Mouse (Mus musculus) CH12.LX (cell line): ENCODE results near the gene Pole2. TPM values are rescaled to one million over a fixed set of nuclear protein-coding genes. Genes with fewer than 3 reads are reported as not detected.

Experiments used
- DNase-seq: peaks from one replicate; pipeline ENCODE4 v3.0.0-alpha.2; 2013; ENCODE audit errors: extremely low read depth
- H3K27ac ChIP-seq: 2 replicates; pipeline ENCODE4 v1.5.1; 2012; ENCODE audit warnings: low read depth, mild to moderate bottlenecking, control low read depth, moderate library complexity; ENCODE audit not compliant: insufficient read depth
- H3K27me3 ChIP-seq: replicated peaks from 2 replicates; pipeline ENCODE3; 2012; ENCODE audit warnings: inconsistent platforms
- H3K36me3 ChIP-seq, 2 experiments: replicated peaks in 1 of 2; 2 replicates each; pipeline versions ENCODE3 to v1.6.1; 2012; ENCODE audit warnings: inconsistent platforms in 1 of 2, low read length in 1 of 2, mild to moderate bottlenecking in 1 of 2, mixed read lengths in 1 of 2, moderate library complexity in 1 of 2; ENCODE audit not compliant: control insufficient read depth in 1 of 2, insufficient read depth in 1 of 2
- H3K4me1 ChIP-seq, 2 experiments: 2 replicates each; pipeline ENCODE4 v1.6.1; 2012; ENCODE audit warnings: inconsistent platforms in 1 of 2, moderate library complexity in 1 of 2; ENCODE audit not compliant: insufficient read depth in 2 of 2, control insufficient read depth in 1 of 2
- H3K4me2 ChIP-seq: 2 replicates; pipeline ENCODE4 v1.6.1; 2012; ENCODE audit warnings: low read depth, mild to moderate bottlenecking, control low read depth; ENCODE audit not compliant: poor library complexity, insufficient read depth, severe bottlenecking
- H3K4me3 ChIP-seq, 3 experiments: fragments of 150-350 bp in 1 of 3; sonication (generic) in 1 of 3; replicated peaks in 1 of 3; 2 replicates each; pipeline versions ENCODE3 to v1.5.1; 2011 to 2012; ENCODE audit warnings: low read depth in 2 of 3, low read length in 2 of 3, mild to moderate bottlenecking in 2 of 3, moderate library complexity in 2 of 3, control low read depth in 1 of 3, improper control_type of control experiment in 1 of 3, inconsistent platforms in 1 of 3, mixed read lengths in 1 of 3; ENCODE audit not compliant: poor library complexity in 1 of 3
- H3K79me2 ChIP-seq: replicated peaks from 2 replicates; pipeline ENCODE4 v1.6.1; 2012; ENCODE audit warnings: mild to moderate bottlenecking, moderate library complexity; ENCODE audit not compliant: control insufficient read depth, poor library complexity, insufficient read depth, severe bottlenecking; ENCODE audit errors: extremely low read depth
- H3K9ac ChIP-seq: 2 replicates; pipeline ENCODE4 v1.6.1; 2012; ENCODE audit warnings: low read depth, mild to moderate bottlenecking, control low read depth, moderate library complexity; ENCODE audit not compliant: insufficient read depth
- H3K9me3 ChIP-seq: replicated peaks from 2 replicates; pipeline ENCODE3; 2012; ENCODE audit warnings: low read length, inconsistent platforms, mixed read lengths
- BHLHE40 ChIP-seq: IDR thresholded peaks from 2 replicates; pipeline ENCODE4 v1.6.1; 2011; ENCODE audit warnings: mild to moderate bottlenecking, low read depth, low read length, improper control_type of control experiment
- CHD2 ChIP-seq: IDR thresholded peaks from 2 replicates; pipeline ENCODE4 v1.6.1; 2011; ENCODE audit warnings: low read length, improper control_type of control experiment
- E2F4 ChIP-seq: IDR thresholded peaks from 2 replicates; pipeline ENCODE4 v1.6.1; 2011; ENCODE audit warnings: low read depth, low read length, improper control_type of control experiment; ENCODE audit not compliant: insufficient replicate concordance
- ETS1 ChIP-seq: conservative IDR thresholded peaks from 2 replicates; pipeline ENCODE4 v1.6.1; 2012; ENCODE audit warnings: low read depth, mild to moderate bottlenecking, inconsistent platforms, low read length, improper control_type of control experiment, moderate library complexity
- JUN ChIP-seq: IDR thresholded peaks from 2 replicates; pipeline ENCODE4 v1.6.1; 2011; ENCODE audit warnings: low read depth, mild to moderate bottlenecking, low read length, improper control_type of control experiment, moderate library complexity; ENCODE audit not compliant: insufficient read depth
- KAT2A ChIP-seq: IDR thresholded peaks from 2 replicates; pipeline ENCODE4 v1.6.1; 2012; ENCODE audit warnings: low read length, improper control_type of control experiment, inconsistent platforms; ENCODE audit not compliant: insufficient replicate concordance
- MAX ChIP-seq: IDR thresholded peaks from 2 replicates; pipeline ENCODE4 v1.6.1; 2011; ENCODE audit warnings: low read length, improper control_type of control experiment
- MEF2A ChIP-seq: IDR thresholded peaks from 2 replicates; pipeline ENCODE4 v1.6.1; 2014; ENCODE audit warnings: low read depth, mild to moderate bottlenecking, inconsistent platforms, low read length, improper control_type of control experiment, borderline replicate concordance
- MYC ChIP-seq: IDR thresholded peaks from 2 replicates; pipeline ENCODE4 v1.6.1; 2011; ENCODE audit warnings: low read depth, mild to moderate bottlenecking, improper control_type of control experiment, low read length
- NELFE ChIP-seq: IDR thresholded peaks from 2 replicates; pipeline ENCODE4 v1.6.1; 2011; ENCODE audit warnings: low read depth, low read length, improper control_type of control experiment
- NRF1 ChIP-seq: IDR thresholded peaks from 2 replicates; pipeline ENCODE4 v1.6.1; 2014; ENCODE audit warnings: low read depth, mild to moderate bottlenecking, inconsistent platforms, low read length, improper control_type of control experiment, moderate library complexity
- POLR2A ChIP-seq: IDR thresholded peaks from 2 replicates; pipeline ENCODE4 v1.6.1; 2011; ENCODE audit warnings: low read depth, mild to moderate bottlenecking, improper control_type of control experiment, low read length
- RAD21 ChIP-seq: IDR thresholded peaks from 2 replicates; pipeline ENCODE4 v1.6.1; 2011; ENCODE audit warnings: low read depth, mild to moderate bottlenecking, low read length, improper control_type of control experiment, moderate library complexity
- SMC3 ChIP-seq: IDR thresholded peaks from 2 replicates; pipeline ENCODE4 v1.6.1; 2011; ENCODE audit warnings: low read depth, low read length, improper control_type of control experiment
- TCF12 ChIP-seq: IDR thresholded peaks from 2 replicates; pipeline ENCODE4 v1.6.1; 2014; ENCODE audit warnings: low read depth, mild to moderate bottlenecking, inconsistent platforms, low read length, improper control_type of control experiment
- UBTF ChIP-seq: IDR thresholded peaks from 2 replicates; pipeline ENCODE4 v1.6.1; 2012; ENCODE audit warnings: low read depth, mild to moderate bottlenecking, inconsistent platforms, low read length, improper control_type of control experiment, moderate library complexity
- USF1 ChIP-seq: IDR thresholded peaks from 2 replicates; pipeline ENCODE4 v1.6.1; 2014; ENCODE audit warnings: low read depth, mild to moderate bottlenecking, inconsistent platforms, low read length, improper control_type of control experiment
- ZKSCAN1 ChIP-seq: IDR thresholded peaks from 2 replicates; pipeline ENCODE4 v1.6.1; 2012; ENCODE audit warnings: low read depth, inconsistent platforms, low read length, improper control_type of control experiment, borderline replicate concordance
- dilution Hi-C: fragments of 300-500 bp; cut with MboI; formaldehyde crosslinking; loops from 2 replicates; pipeline ENCODE4 v1.14.3; 2020; ENCODE audit warnings: low sequenced_read_pairs; ENCODE audit not compliant: extremely low pct_unique_long_range_greater_than_20kb, extremely low pct_ligation_motif_present
- in situ Hi-C: fragments of 300-500 bp; cut with MboI; formaldehyde crosslinking; loops from 3 replicates; pipeline ENCODE4 v1.14.3; 2019; ENCODE audit warnings: low sequenced_read_pairs, low pct_ligation_motif_present, low pct_unique_long_range_greater_than_20kb, mixed read lengths
- polyA plus RNA-seq: library from polyadenylated mRNA; unstranded; fragments of >175 nt; gene quantifications from 2 replicates; pipeline ENCODE4 v1.2.1, GENCODE M21; 2012; ENCODE audit warnings: low read depth; ENCODE audit not compliant: insufficient read length
- total RNA-seq, 2 experiments: library from RNA; depleted of rRNA; stranded (reverse); fragments of 300-350 nt in 1 of 2; fragments of >200 nt in 1 of 2; gene quantifications; 2 replicates each; pipeline ENCODE4 v1.2.3; 2012 to 2014

Pole2 gene
- total and polyA plus RNA-seq, 3 experiments = 32.6 to 143 (median 37.1) TPM

DNA sequence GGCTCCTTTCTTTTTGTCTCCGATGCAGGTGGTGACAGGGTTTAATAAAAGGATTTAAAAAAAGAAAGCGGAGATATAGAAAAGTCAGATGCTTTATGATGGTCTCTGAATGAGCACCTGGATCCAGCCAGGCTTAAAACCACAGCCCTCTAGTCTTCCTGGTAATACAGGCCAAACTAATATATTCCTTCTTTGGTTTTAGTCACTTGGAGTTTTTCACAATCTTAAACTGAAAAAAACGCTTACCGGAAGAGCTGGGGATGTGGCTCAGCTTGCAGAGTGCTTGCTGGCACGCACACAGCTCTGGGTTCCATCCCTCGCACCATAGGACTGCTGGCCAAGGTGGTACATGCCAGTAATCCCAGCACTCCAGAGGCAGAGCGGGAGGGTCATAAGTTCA, 11.4 kb downstream of the Pole2 start (continued):
- TF ChIP-seq UBTF (no peak), USF1 (no peak), CHD2 (no peak), ETS1 (peak; percentile 67)

DNA sequence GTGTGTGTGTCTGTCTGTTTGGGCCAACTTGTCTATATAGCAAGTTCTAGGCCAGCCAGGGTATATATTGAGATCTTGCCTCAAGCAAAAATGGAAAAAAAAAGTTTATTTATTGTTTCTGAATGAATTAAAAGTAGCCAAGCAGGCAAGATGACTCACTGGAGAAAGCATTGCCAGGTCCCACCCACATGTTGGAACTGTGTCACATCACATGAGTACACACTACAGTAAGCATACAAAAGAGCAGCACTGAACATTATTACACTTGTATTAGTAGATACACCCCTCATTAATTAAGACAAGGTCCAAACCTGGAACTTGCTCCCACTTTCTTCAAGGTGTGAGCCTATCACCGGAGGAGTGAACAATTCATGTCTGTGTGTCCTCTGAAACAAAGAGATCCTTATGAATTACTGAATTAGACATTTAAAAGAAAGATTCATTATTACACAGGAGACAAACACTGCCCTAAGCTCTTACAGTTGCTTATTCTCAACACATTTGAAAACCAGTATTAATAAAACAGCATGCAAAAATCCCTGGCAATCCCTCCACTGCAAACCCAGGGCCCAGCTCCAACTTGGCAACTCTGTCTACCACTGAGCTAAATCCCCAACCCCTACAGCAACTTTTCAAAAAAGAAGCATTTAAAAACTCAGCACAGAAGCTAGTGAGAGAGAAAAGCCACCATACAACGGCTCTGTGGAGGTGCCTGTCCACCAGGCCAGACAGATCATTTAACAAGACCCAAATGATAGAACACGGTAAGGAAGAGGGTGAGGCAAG, 12.8 kb downstream of the Pole2 start:
- no peaks in the 10 kb centered on the region for H3K27me3 ChIP-seq
- H3K4me3 ChIP-seq = no peak overlapping the region
- no peak for DNase-seq
- TF ChIP-seq NRF1 (no peak), TCF12 (no peak), NELFE (no peak), ZKSCAN1 (no peak), MEF2A (no peak), MYC (no peak), MAX (no peak), SMC3 (no peak), POLR2A (no peak), E2F4 (no peak), KAT2A (no peak), RAD21 (no peak), USF1 (no peak), JUN (no peak), BHLHE40 (no peak)
- H3K9me3 ChIP-seq = no peaks in the 10 kb centered on the region
- peaks cover 4 to 79% of the 10 kb centered on the region in 2 experiments; a peak in 2 of 4 replicates for H3K4me1 ChIP-seq
- H3K27ac ChIP-seq = peak overlapping the region; percentile 69
- dilution Hi-C loops = no loop called here
- no peaks in the 10 kb centered on the region for H3K79me2 ChIP-seq
- H3K4me2 ChIP-seq = no peak overlapping the region
- H3K9ac ChIP-seq = no peak overlapping the region
- H3K36me3 ChIP-seq = peaks cover 35 to 67% of the 10 kb centered on the region in 2 experiments
- in situ Hi-C loops = loop anchor here (25.0 kb wide), 2 partner anchors 372 to 472 kb away; partner anchors contain the start of genes Sos2 and Vcpkmt
